Comparison of ENCODE assay signal across 13 mouse cellular contexts in genomic region chr6:145123136-145124060, GRCm38 (mm10). TPM values are rescaled to one million over a fixed set of nuclear protein-coding genes. Genes with fewer than 3 reads are reported as not detected.
DNase-seq lines count a peak whose midpoint lies in the region; ATAC-seq and TF ChIP-seq lines count a peak whose summit lies in the region.
"Had no signal": no experiment of that assay in that cellular context is flagged by ENCODE, and none has a peak within 500 bp of the region (broad histone marks: within the 10 kb centered on the region; RNA-seq: fewer than 3 reads in every experiment).

No protein-coding gene starts in this region.

- H3K9ac ChIP-seq in heart, adult 2 months (ENCODE audit: low read depth, low read length): no peak overlapping the region
- H3K9ac ChIP-seq in forebrain, embryonic 14.5 days (ENCODE audit: low read length): no peak overlapping the region
- H3K9ac ChIP-seq: forebrain, embryonic 13.5 days; hindbrain, embryonic 15.5 days had no signal

- no peaks in the 10 kb centered on the region for H3K36me3 ChIP-seq in heart, adult 2 months (ENCODE audit: control insufficient read depth, insufficient read depth, low read length)
- H3K36me3 ChIP-seq in megakaryocyte, embryonic 14.5 days (replicated peaks; ENCODE audit: low read length): peaks cover 20% of the 10 kb centered on the region
- H3K36me3 ChIP-seq in forebrain, embryonic 14.5 days (ENCODE audit: control insufficient read depth, insufficient read depth, low read length): no peaks in the 10 kb centered on the region
- H3K36me3 ChIP-seq: heart, embryonic 10.5 days; hindbrain, embryonic 15.5 days had no signal

- intact Hi-C loops in heart, adult 2 months (cut with DNase I): loop anchor here (2.0 to 5.0 kb wide), 2 partner anchors 36 to 61 kb away; no protein-coding TSS in a partner anchor

- no peak for TF ChIP-seq CTCF in heart, adult 2 months (IDR thresholded peaks at IDR 0.05)

- no peak for TF ChIP-seq EP300 in heart, adult 2 months (IDR thresholded peaks at IDR 0.05; ENCODE audit: insufficient read depth, low read depth, low read length)

- no peaks in the 10 kb centered on the region for H3K79me2 ChIP-seq in heart, adult 2 months (replicated peaks; ENCODE audit: control insufficient read depth, insufficient read depth, low read length)

- H3K4me1 ChIP-seq in heart, adult 2 months (ENCODE audit: control insufficient read depth, insufficient read depth, low read length): peaks cover 7% of the 10 kb centered on the region
- H3K4me1 ChIP-seq in megakaryocyte, embryonic 14.5 days: peaks cover 63% of the 10 kb centered on the region
- no peaks in the 10 kb centered on the region for H3K4me1 ChIP-seq in forebrain, embryonic 14.5 days (ENCODE audit: control insufficient read depth, insufficient read depth, low read length)
- H3K4me1 ChIP-seq: forebrain, embryonic 13.5 days; hindbrain, embryonic 15.5 days had no signal

- peaks cover 4% of the 10 kb centered on the region for H3K9me3 ChIP-seq in megakaryocyte, embryonic 14.5 days
- H3K9me3 ChIP-seq in forebrain, embryonic 14.5 days (replicated peaks; ENCODE audit: control insufficient read depth, low read length): no peaks in the 10 kb centered on the region
- H3K9me3 ChIP-seq: forebrain, embryonic 13.5 days; heart, embryonic 10.5 days; hindbrain, embryonic 15.5 days had no signal

- ATAC-seq in forebrain, embryonic 14.5 days: no peak
- ATAC-seq: forebrain, embryonic 13.5 days had no signal

- 74% methylated on average over 11 of the region's 11 CpGs for WGBS in heart, adult 2 months
- 85% methylated on average over 11 of the region's 11 CpGs for WGBS in forebrain, embryonic 14.5 days

- no peak for DNase-seq in heart, adult 2 months
- no peak for DNase-seq in heart, adult 11 months
- peak; percentile 76 for DNase-seq in A20 (ENCODE audit: low read depth, low spot score)
- DNase-seq in c-Kit-positive CD71-positive TER-119-positive erythroid progenitor cells, embryonic 14.5 days (ENCODE audit: low spot score): peak; percentile 22
- no peak for DNase-seq in layer of hippocampus, adult 11-12 months (ENCODE audit: low spot score)
- DNase-seq in forebrain, embryonic 14.5 days (ENCODE audit: low spot score): no peak
- DNase-seq in urinary bladder, postnatal 10 days (ENCODE audit: low spot score): no peak
- DNase-seq: kidney, postnatal 25 days; right cerebral cortex, adult 18-20 months had no signal

- no peak for TF ChIP-seq POLR2A in heart, adult 2 months (IDR thresholded peaks at IDR 0.05; ENCODE audit: insufficient read depth, low read depth, low read length)

- H3K4me3 ChIP-seq in heart, adult 2 months: no peak overlapping the region
- H3K4me3 ChIP-seq in megakaryocyte, embryonic 14.5 days (replicated peaks): peak overlapping the region; percentile 95
- no peak overlapping the region for H3K4me3 ChIP-seq in forebrain, embryonic 14.5 days (ENCODE audit: low read depth, low read length)
- H3K4me3 ChIP-seq: forebrain, embryonic 13.5 days; heart, embryonic 10.5 days; hindbrain, embryonic 15.5 days had no signal

- H3K27me3 ChIP-seq in heart, adult 2 months (ENCODE audit: control insufficient read depth, insufficient read depth, low read length): no peaks in the 10 kb centered on the region
- no peaks in the 10 kb centered on the region for H3K27me3 ChIP-seq in megakaryocyte, embryonic 14.5 days (replicated peaks)
- no peaks in the 10 kb centered on the region for H3K27me3 ChIP-seq in forebrain, embryonic 14.5 days (replicated peaks; ENCODE audit: control insufficient read depth, insufficient read depth, low read length)
- H3K27me3 ChIP-seq: forebrain, embryonic 13.5 days; hindbrain, embryonic 15.5 days had no signal

- peak overlapping the region; percentile 70 for H3K27ac ChIP-seq in heart, adult 2 months
- H3K27ac ChIP-seq in forebrain, embryonic 14.5 days (ENCODE audit: low read depth, low read length): no peak overlapping the region
- H3K27ac ChIP-seq: forebrain, embryonic 13.5 days; heart, embryonic 10.5 days; hindbrain, embryonic 15.5 days had no signal

- no peak overlapping the region for H3K4me2 ChIP-seq in forebrain, embryonic 14.5 days (ENCODE audit: low read length)
- H3K4me2 ChIP-seq: forebrain, embryonic 13.5 days; hindbrain, embryonic 15.5 days had no signal

RNA-seq across cellular contexts. Expression of gene Lrmp, which starts 7.9 kb away (rescaled TPM):
- total RNA-seq in heart, adult 2 months (2021): 1 to 10 TPM; 1.1 to 1.9 TPM
- polyA plus RNA-seq in heart, adult 2 months (2012; rRNA removed): 2.9 and 4.6 TPM in 2 replicates
- polyA plus RNA-seq in megakaryocyte, embryonic 14.5 days (2012; ENCODE audit: insufficient read depth, low replicate concordance): 69.2 and 175 TPM in 2 replicates
- 0.58 and 1.1 TPM in 2 replicates for polyA plus RNA-seq in forebrain, embryonic 14.5 days (2014; fragmentation: Nextera tagmentation; extraction: Ambion mirVana)

RNA-seq across cellular contexts. Expression of gene Bcat1, which starts 47.4 kb away (rescaled TPM):
- total RNA-seq in heart, adult 2 months (2021): 1 to 10 TPM in 1 of 2 experiments, under 1 TPM in 1; 0.86 to 1.0 TPM
- 0.37 and 0.73 TPM in 2 replicates for polyA plus RNA-seq in heart, adult 2 months (2012; rRNA removed)
- 0.81 TPM in 1 of 2 replicates, not detected in the other for polyA plus RNA-seq in megakaryocyte, embryonic 14.5 days (2012; ENCODE audit: insufficient read depth, low replicate concordance)
- polyA plus RNA-seq in forebrain, embryonic 14.5 days (2014; fragmentation: Nextera tagmentation; extraction: Ambion mirVana): 105 and 111 TPM in 2 replicates

Comparison
In these comparisons a context has a peak if more than half of its experiments do, and no peak if none do; other contexts are left out.
1. DNase-seq: peak in A20 (single experiment) and c-Kit-positive CD71-positive TER-119-positive erythroid progenitor cells, embryonic 14.5 days (single experiment); none in heart, adult 2 months (0 of 2), heart, adult 11 months (single experiment), layer of hippocampus, adult 11-12 months (single experiment), forebrain, embryonic 14.5 days (single experiment) and urinary bladder, postnatal 10 days (single experiment).
2. RNA of gene Lrmp, which starts 7.9 kb away (polyA plus RNA-seq): 69.2 to 175 TPM in megakaryocyte, embryonic 14.5 days; 2.9 to 4.6 TPM in heart, adult 2 months and 0.58 to 1.1 TPM in forebrain, embryonic 14.5 days; every median in the first group is over 10 times any median in the second.
3. RNA of gene Bcat1, which starts 47.4 kb away (polyA plus RNA-seq): 105 to 111 TPM in forebrain, embryonic 14.5 days; 0.81 TPM in megakaryocyte, embryonic 14.5 days and 0.37 to 0.73 TPM in heart, adult 2 months; every median in the first group is over 10 times any median in the second.